Mouse (Mus musculus): ENCODE measurements at regions not wholly inside any gene's neighbourhood (a gene's known extent, or its start where the extent isn't known, plus 50 kb on each side); places are given as distances from the start of the nearest gene placed in this dataset.

GRCm38 (mm10) chr13:97688310-97688886 lies 72.0 kb downstream of the Gm10260 start:
- H3K4me3 ChIP-seq (ENCODE audit: low read depth, low read length) = no peak overlapping the region
- H3K36me3 ChIP-seq (ENCODE audit: insufficient read depth) = no peaks in the 10 kb centered on the region
- TF ChIP-seq CTCF (IDR thresholded peaks at IDR 0.05; ENCODE audit: low read depth) = no peak
- ATAC-seq = no peak
- no peaks in the 10 kb centered on the region for H3K9me3 ChIP-seq (ENCODE audit: low read length)
- H3K9ac ChIP-seq = no peak overlapping the region
- H3K27me3 ChIP-seq (ENCODE audit: insufficient read depth, low read length) = no peaks in the 10 kb centered on the region
- 91% methylated on average over 12 of the region's 12 CpGs for WGBS
- no peaks in the 10 kb centered on the region for H3K4me1 ChIP-seq (ENCODE audit: insufficient read depth)
- no peak for DNase-seq
- H3K27ac ChIP-seq (ENCODE audit: low read depth, low read length) = no peak overlapping the region
- no peak overlapping the region for H3K4me2 ChIP-seq (ENCODE audit: low read depth)

GRCm38 (mm10) chr13:97683836-97684235 lies 76.6 kb downstream of the Gm10260 start:
- ATAC-seq (no peak), DNase-seq (no peak)
- H3K9ac ChIP-seq = no peak overlapping the region
- H3K36me3 ChIP-seq (ENCODE audit: insufficient read depth) = no peaks in the 10 kb centered on the region
- no peak overlapping the region for H3K4me3 ChIP-seq (ENCODE audit: low read depth, low read length)
- 97% methylated on average over 6 of the region's 6 CpGs for WGBS
- no peaks in the 10 kb centered on the region for H3K4me1 ChIP-seq (ENCODE audit: insufficient read depth)
- no peaks in the 10 kb centered on the region for H3K27me3 ChIP-seq (ENCODE audit: insufficient read depth, low read length)
- no peak overlapping the region for H3K27ac ChIP-seq (ENCODE audit: low read depth, low read length)
- no peak overlapping the region for H3K4me2 ChIP-seq (ENCODE audit: low read depth)
- no peaks in the 10 kb centered on the region for H3K9me3 ChIP-seq (ENCODE audit: low read length)
- no peak for TF ChIP-seq CTCF (IDR thresholded peaks at IDR 0.05; ENCODE audit: low read depth)

GRCm38 (mm10) chr13:97681228-97681987 lies 79.0 kb downstream of the Gm10260 start:
- Histone ChIP-seq H3K36me3 (ENCODE audit: insufficient read depth) (no peaks in the 10 kb centered on the region), H3K4me1 (ENCODE audit: insufficient read depth) (no peaks in the 10 kb centered on the region), H3K9ac (no peak overlapping the region), H3K27ac (ENCODE audit: low read depth, low read length) (no peak overlapping the region), H3K4me2 (ENCODE audit: low read depth) (no peak overlapping the region), H3K27me3 (ENCODE audit: insufficient read depth, low read length) (no peaks in the 10 kb centered on the region), H3K4me3 (ENCODE audit: low read depth, low read length) (no peak overlapping the region), H3K9me3 (ENCODE audit: low read length) (no peaks in the 10 kb centered on the region)
- ATAC-seq (no peak), DNase-seq (no peak)
- TF ChIP-seq CTCF (IDR thresholded peaks at IDR 0.05; ENCODE audit: low read depth) = no peak
- WGBS = 50% methylated on average over 6 of the region's 6 CpGs

GRCm38 (mm10) chr13:97680283-97680896 lies 80.0 kb downstream of the Gm10260 start:
- Histone ChIP-seq H3K4me1 (ENCODE audit: insufficient read depth) (no peaks in the 10 kb centered on the region), H3K36me3 (ENCODE audit: insufficient read depth) (no peaks in the 10 kb centered on the region), H3K27ac (ENCODE audit: low read depth, low read length) (no peak overlapping the region), H3K4me3 (ENCODE audit: low read depth, low read length) (no peak overlapping the region), H3K9ac (no peak overlapping the region), H3K9me3 (ENCODE audit: low read length) (no peaks in the 10 kb centered on the region), H3K27me3 (ENCODE audit: insufficient read depth, low read length) (no peaks in the 10 kb centered on the region), H3K4me2 (ENCODE audit: low read depth) (no peak overlapping the region)
- ATAC-seq (no peak), DNase-seq (no peak)
- TF ChIP-seq CTCF (IDR thresholded peaks at IDR 0.05; ENCODE audit: low read depth) = no peak
- 79% methylated on average over 5 of the region's 5 CpGs for WGBS

GRCm38 (mm10) chr13:97678991-97679390 lies 81.4 kb downstream of the Gm10260 start:
- Histone ChIP-seq H3K36me3 (ENCODE audit: insufficient read depth) (no peaks in the 10 kb centered on the region), H3K27ac (ENCODE audit: low read depth, low read length) (no peak overlapping the region), H3K4me2 (ENCODE audit: low read depth) (no peak overlapping the region), H3K4me1 (ENCODE audit: insufficient read depth) (no peaks in the 10 kb centered on the region), H3K4me3 (ENCODE audit: low read depth, low read length) (no peak overlapping the region), H3K9me3 (ENCODE audit: low read length) (no peaks in the 10 kb centered on the region), H3K9ac (no peak overlapping the region), H3K27me3 (ENCODE audit: insufficient read depth, low read length) (no peaks in the 10 kb centered on the region)
- ATAC-seq (no peak), DNase-seq (no peak)
- 93% methylated on average over 5 of the region's 5 CpGs for WGBS
- TF ChIP-seq CTCF (IDR thresholded peaks at IDR 0.05; ENCODE audit: low read depth) = no peak

- no peak overlapping the region for H3K4me3 ChIP-seq (ENCODE audit: low read depth, low read length)
- WGBS = 45% methylated on average over 8 of the region's 8 CpGs
These were observed 83.8 kb downstream of the Gm10260 start for GRCm38 (mm10) chr13:97676536-97677048.

GRCm38 (mm10) chr13:97673107-97673506 lies 87.3 kb downstream of the Gm10260 start:
- Histone ChIP-seq H3K27me3 (ENCODE audit: insufficient read depth, low read length) (no peaks in the 10 kb centered on the region), H3K4me2 (ENCODE audit: low read depth) (no peak overlapping the region), H3K36me3 (ENCODE audit: insufficient read depth) (no peaks in the 10 kb centered on the region), H3K9me3 (ENCODE audit: low read length) (no peaks in the 10 kb centered on the region), H3K4me3 (ENCODE audit: low read depth, low read length) (no peak overlapping the region), H3K27ac (ENCODE audit: low read depth, low read length) (no peak overlapping the region), H3K9ac (no peak overlapping the region), H3K4me1 (ENCODE audit: insufficient read depth) (peaks cover 14% of the 10 kb centered on the region; the same call in 1 of the 2 replicates)
- DNase-seq (no peak), ATAC-seq (no peak)
- 75% methylated on average over 5 of the region's 5 CpGs for WGBS
- no peak for TF ChIP-seq CTCF (IDR thresholded peaks at IDR 0.05; ENCODE audit: low read depth)

More at GRCm38 (mm10) chr13:97676536-97677048, 83.8 kb downstream of the Gm10260 start:
- Histone ChIP-seq H3K4me2 (ENCODE audit: low read depth) (no peak overlapping the region), H3K36me3 (ENCODE audit: insufficient read depth) (no peaks in the 10 kb centered on the region), H3K27ac (ENCODE audit: low read depth, low read length) (no peak overlapping the region), H3K9ac (no peak overlapping the region), H3K27me3 (ENCODE audit: insufficient read depth, low read length) (no peaks in the 10 kb centered on the region), H3K4me1 (ENCODE audit: insufficient read depth) (no peaks in the 10 kb centered on the region), H3K9me3 (ENCODE audit: low read length) (no peaks in the 10 kb centered on the region)
- ATAC-seq = no peak
- no peak for TF ChIP-seq CTCF (IDR thresholded peaks at IDR 0.05; ENCODE audit: low read depth)
- DNase-seq = no peak
